Mouse (Mus musculus): Measurements from ENCODE around the gene Gm49384. TPM values are rescaled to one million over a fixed set of nuclear protein-coding genes. Genes with fewer than 3 reads are reported as not detected.

Gene Gm49384
- total RNA-seq (2014; rRNA removed) (0.52 and 5.1 TPM in 2 replicates), polyA plus RNA-seq (2015; fragmentation: Nextera tagmentation; extraction: Ambion mirVana) (6.7 and 7.8 TPM in 2 replicates)

DNA sequence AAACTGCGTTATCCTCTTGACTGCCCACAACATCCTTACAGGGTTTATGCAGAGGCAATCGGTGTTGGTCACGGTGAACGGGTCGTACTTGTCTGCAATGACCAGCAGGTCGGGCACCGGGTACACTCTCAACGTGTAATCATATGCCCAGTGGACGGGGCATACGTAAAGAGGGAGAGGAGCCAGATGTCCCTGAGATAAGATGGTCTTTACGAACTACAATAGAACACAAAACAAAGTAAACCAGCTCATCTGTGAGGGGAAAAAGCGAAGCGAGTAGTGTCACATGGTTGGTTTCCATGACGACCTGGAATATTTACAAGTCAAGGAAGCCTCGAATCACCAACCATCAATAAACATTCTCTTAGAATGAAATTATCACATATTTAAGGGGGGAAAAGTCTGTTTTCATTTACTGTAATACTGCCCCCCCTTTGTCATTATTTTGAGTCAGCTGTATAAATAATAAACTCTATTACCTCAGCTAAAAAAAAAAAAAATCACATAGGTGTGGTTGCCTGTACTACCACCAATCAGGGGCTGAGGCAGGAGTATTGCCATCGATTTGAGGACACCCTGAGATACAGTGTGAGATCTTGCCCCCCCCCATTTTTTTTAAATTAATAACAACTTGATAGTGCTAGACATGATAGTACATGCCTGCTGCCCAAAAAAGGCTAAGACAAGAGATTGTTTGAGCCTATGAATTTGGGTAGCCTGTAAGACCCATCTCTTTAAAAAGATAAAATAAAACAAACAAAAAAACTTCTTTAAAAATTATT, at the start of gene Gm49384:
Gene Gm49384, minus strand, starts transcription at position 216 of the 782 bp plus-strand sequence.
- Histone ChIP-seq H3K36me3 (ENCODE audit: insufficient read depth) (peaks cover 9% of the 10 kb centered on the region; the same call in 1 of the 2 replicates), H3K9me3 (ENCODE audit: low read length) (no peaks in the 10 kb centered on the region), H3K4me2 (ENCODE audit: low read depth) (peak within 1 kb of the TSS; percentile 21), H3K4me1 (ENCODE audit: insufficient read depth) (no peaks in the 10 kb centered on the region), H3K27me3 (ENCODE audit: insufficient read depth, low read length) (no peaks in the 10 kb centered on the region), H3K27ac (ENCODE audit: low read depth, low read length) (no peak within 1 kb of the TSS), H3K9ac (no peak within 1 kb of the TSS), H3K4me3 (ENCODE audit: low read depth, low read length) (no peak within 1 kb of the TSS)
- TF ChIP-seq CTCF (IDR thresholded peaks at IDR 0.05; ENCODE audit: low read depth): no peak
- 66% methylated on average over 16 of the region's 16 CpGs for WGBS
- ATAC-seq (peak; percentile 51), DNase-seq (peak; percentile 68)

- no peak overlapping the region for H3K27ac ChIP-seq (ENCODE audit: low read depth, low read length)
- H3K4me3 ChIP-seq (ENCODE audit: low read depth, low read length): no peak overlapping the region
- DNase-seq (no peak), ATAC-seq (no peak)
- H3K9me3 ChIP-seq (ENCODE audit: low read length): no peaks in the 10 kb centered on the region
- H3K27me3 ChIP-seq (ENCODE audit: insufficient read depth, low read length): no peaks in the 10 kb centered on the region
- 89% methylated on average over 1 of the region's 1 CpGs for WGBS
- TF ChIP-seq CTCF (IDR thresholded peaks at IDR 0.05; ENCODE audit: low read depth): no peak
- H3K9ac ChIP-seq: no peak overlapping the region
- no peaks in the 10 kb centered on the region for H3K36me3 ChIP-seq (ENCODE audit: insufficient read depth)
- H3K4me2 ChIP-seq (ENCODE audit: low read depth): no peak overlapping the region
- no peaks in the 10 kb centered on the region for H3K4me1 ChIP-seq (ENCODE audit: insufficient read depth)
Measured at GRCm38 (mm10) chr12:69253806-69254205, 49.7 kb upstream of the Gm49384 start.

DNA sequence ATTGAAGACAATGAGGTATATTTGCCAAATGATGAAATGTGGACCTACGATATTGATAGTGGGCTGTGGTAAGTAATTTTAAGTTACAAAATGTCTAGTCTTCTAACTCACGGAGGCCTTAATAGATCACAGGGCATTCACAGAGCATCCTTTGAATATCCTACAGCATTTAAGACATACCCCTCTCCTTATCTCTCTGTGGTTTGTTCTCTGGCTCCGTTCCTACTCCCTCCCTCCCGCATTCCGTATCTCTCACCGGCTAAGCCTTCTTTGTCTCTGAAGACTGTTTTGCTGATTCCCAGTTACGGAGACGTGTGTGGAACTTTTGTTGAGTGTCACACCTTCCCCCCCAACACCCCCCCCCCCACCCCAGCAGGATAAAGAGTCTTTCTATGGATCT, 46.7 kb upstream of the Gm49384 start:
- no peak for TF ChIP-seq CTCF (IDR thresholded peaks at IDR 0.05; ENCODE audit: low read depth)
- Histone ChIP-seq H3K27ac (ENCODE audit: low read depth, low read length) (no peak overlapping the region), H3K9ac (no peak overlapping the region), H3K4me1 (ENCODE audit: insufficient read depth) (no peaks in the 10 kb centered on the region), H3K9me3 (ENCODE audit: low read length) (no peaks in the 10 kb centered on the region), H3K4me3 (ENCODE audit: low read depth, low read length) (no peak overlapping the region), H3K36me3 (ENCODE audit: insufficient read depth) (no peaks in the 10 kb centered on the region), H3K4me2 (ENCODE audit: low read depth) (no peak overlapping the region), H3K27me3 (ENCODE audit: insufficient read depth, low read length) (no peaks in the 10 kb centered on the region)
- 78% methylated on average over 8 of the region's 8 CpGs for WGBS
- ATAC-seq (no peak), DNase-seq (no peak)

DNA sequence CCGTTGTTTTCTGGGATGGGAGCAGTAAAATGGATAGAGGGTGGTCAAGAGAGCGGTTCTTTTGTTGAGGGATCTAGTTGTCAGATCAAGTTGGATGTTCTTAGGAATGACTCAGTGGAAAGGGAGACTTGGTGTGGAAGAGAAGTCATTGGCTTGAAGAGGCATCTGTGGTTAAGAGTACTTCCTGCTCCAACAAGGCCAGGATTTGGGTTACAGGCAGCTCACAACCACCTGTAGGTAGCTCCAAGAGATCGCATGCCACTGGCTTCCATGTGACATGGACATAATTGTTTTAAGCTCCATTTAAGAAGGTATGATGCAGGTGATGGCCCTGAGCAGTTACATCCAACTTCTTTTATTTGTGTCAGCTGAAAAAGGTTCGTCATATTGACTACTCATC, 45.7 kb upstream of the Gm49384 start:
- H3K4me1 ChIP-seq (ENCODE audit: insufficient read depth): no peaks in the 10 kb centered on the region
- H3K4me2 ChIP-seq (ENCODE audit: low read depth): no peak overlapping the region
- no peak for TF ChIP-seq CTCF (IDR thresholded peaks at IDR 0.05; ENCODE audit: low read depth)
- no peak overlapping the region for H3K4me3 ChIP-seq (ENCODE audit: low read depth, low read length)
- H3K36me3 ChIP-seq (ENCODE audit: insufficient read depth): no peaks in the 10 kb centered on the region
- H3K9ac ChIP-seq: no peak overlapping the region
- 85% methylated on average over 4 of the region's 4 CpGs for WGBS
- ATAC-seq (no peak), DNase-seq (no peak)
- H3K27ac ChIP-seq (ENCODE audit: low read depth, low read length): no peak overlapping the region
- H3K27me3 ChIP-seq (ENCODE audit: insufficient read depth, low read length): no peaks in the 10 kb centered on the region
- no peaks in the 10 kb centered on the region for H3K9me3 ChIP-seq (ENCODE audit: low read length)

DNA sequence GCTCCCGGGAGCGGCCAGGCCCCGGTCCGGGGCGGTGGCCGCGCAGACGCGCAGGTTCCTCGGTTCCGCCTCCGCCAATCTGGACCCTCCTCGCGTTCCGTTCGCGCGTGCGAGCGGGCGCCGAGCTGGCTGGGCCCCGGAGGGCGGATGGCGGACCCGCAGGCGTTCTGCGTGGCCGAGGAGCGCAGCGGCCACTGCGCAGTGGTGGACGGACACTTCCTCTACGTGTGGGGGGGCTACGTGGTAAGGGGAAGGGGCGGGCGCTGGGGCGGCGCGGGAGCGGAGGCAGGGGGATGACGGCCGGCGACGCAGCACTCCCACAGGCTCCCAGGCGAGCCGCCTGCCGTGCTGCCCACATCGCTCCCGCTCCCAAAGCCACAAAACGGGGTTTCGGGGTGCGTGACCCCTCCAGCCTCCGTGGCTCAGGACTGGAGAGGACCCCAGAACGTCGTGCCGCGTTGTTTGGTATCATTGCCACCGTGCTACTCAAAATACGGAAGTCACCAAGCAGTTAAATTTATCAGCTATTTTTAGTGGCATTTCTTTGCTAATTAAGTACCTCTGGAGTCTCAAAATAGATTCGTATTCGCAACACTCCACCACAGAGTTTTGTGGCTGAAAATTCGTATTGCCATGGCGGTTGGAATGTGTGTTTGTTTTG, 37.8 kb upstream of the Gm49384 start:
- H3K4me1 ChIP-seq (ENCODE audit: insufficient read depth): no peaks in the 10 kb centered on the region
- H3K4me2 ChIP-seq (ENCODE audit: low read depth): peak overlapping the region; percentile 69
- no peaks in the 10 kb centered on the region for H3K9me3 ChIP-seq (ENCODE audit: low read length)
- H3K4me3 ChIP-seq (ENCODE audit: low read depth, low read length): peak overlapping the region; percentile 72
- peak overlapping the region; percentile 79 for H3K9ac ChIP-seq
- 2% methylated on average over 59 of the region's 64 CpGs for WGBS
- peak; percentile 92 for ATAC-seq
- TF ChIP-seq CTCF (IDR thresholded peaks at IDR 0.05; ENCODE audit: low read depth): no peak
- no peaks in the 10 kb centered on the region for H3K27me3 ChIP-seq (ENCODE audit: insufficient read depth, low read length)
- H3K27ac ChIP-seq (ENCODE audit: low read depth, low read length): peak overlapping the region; percentile 82
- peak; percentile 81 for DNase-seq
- H3K36me3 ChIP-seq (ENCODE audit: insufficient read depth): no peaks in the 10 kb centered on the region

GRCm38 (mm10) chr12:69241405-69241770, 37.3 kb upstream of the Gm49384 start:
- no peak for TF ChIP-seq CTCF (IDR thresholded peaks at IDR 0.05; ENCODE audit: low read depth)
- Histone ChIP-seq H3K4me2 (ENCODE audit: low read depth) (peak overlapping the region; percentile 69), H3K4me1 (ENCODE audit: insufficient read depth) (no peaks in the 10 kb centered on the region), H3K9ac (peak overlapping the region; percentile 79), H3K9me3 (ENCODE audit: low read length) (no peaks in the 10 kb centered on the region), H3K27me3 (ENCODE audit: insufficient read depth, low read length) (no peaks in the 10 kb centered on the region), H3K27ac (ENCODE audit: low read depth, low read length) (peak overlapping the region; percentile 82), H3K4me3 (ENCODE audit: low read depth, low read length) (peak overlapping the region; percentile 72), H3K36me3 (ENCODE audit: insufficient read depth) (no peaks in the 10 kb centered on the region)
- DNase-seq: no peak
- WGBS: 6% methylated on average over 3 of the region's 3 CpGs
- ATAC-seq: no peak; the same call in 1 of the 2 replicates

- Histone ChIP-seq H3K4me1 (ENCODE audit: insufficient read depth) (no peaks in the 10 kb centered on the region), H3K9me3 (ENCODE audit: low read length) (no peaks in the 10 kb centered on the region), H3K27me3 (ENCODE audit: insufficient read depth, low read length) (no peaks in the 10 kb centered on the region), H3K27ac (ENCODE audit: low read depth, low read length) (peak within 1 kb of the TSS; percentile 82), H3K4me2 (ENCODE audit: low read depth) (peak within 1 kb of the TSS; percentile 69), H3K4me3 (ENCODE audit: low read depth, low read length) (peak within 1 kb of the TSS; percentile 72), H3K9ac (peak within 1 kb of the TSS; percentile 79), H3K36me3 (ENCODE audit: insufficient read depth) (no peaks in the 10 kb centered on the region)
- WGBS: 66% methylated on average over 6 of the region's 6 CpGs
- DNase-seq (no peak), ATAC-seq (no peak)
- no peak for TF ChIP-seq CTCF (IDR thresholded peaks at IDR 0.05; ENCODE audit: low read depth)
Measured at GRCm38 (mm10) chr12:69240876-69241275, 36.8 kb upstream of the Gm49384 start, which contains the start of gene Klhdc1. Gene Klhdc1, plus strand, starts transcription at chr12:69241176.
